Mouse (Mus musculus): ENCODE measurements at regions not wholly inside any gene's neighbourhood (a gene's known extent, or its start where the extent isn't known, plus 50 kb on each side); places are given as distances from the start of the nearest gene placed in this dataset.

DNA sequence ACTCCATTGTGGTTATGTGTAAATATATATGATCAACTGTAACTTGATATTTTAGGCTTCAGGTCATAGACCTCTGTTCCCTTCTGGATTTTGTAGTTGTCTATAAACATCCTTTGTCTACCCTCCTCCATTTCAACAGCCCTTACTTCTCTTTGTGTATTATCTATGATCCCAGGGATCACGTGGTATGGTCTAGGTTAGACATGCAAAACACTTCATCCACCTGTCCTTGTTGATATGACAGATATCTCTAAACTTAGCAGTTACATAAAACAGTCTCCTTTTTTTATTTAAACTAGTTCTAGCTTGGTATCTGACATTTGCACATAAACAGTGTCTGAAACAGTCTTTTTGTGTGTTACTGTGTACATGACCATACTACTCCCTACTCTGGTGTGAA lies 107.6 kb upstream of the Klf7 start:
- Histone ChIP-seq H3K9ac (ENCODE audit: low read depth, poor library complexity, severe bottlenecking) (no peak overlapping the region), H3K27ac (ENCODE audit: insufficient read depth, low read length) (no peak overlapping the region), H3K9me3 (replicated peaks; ENCODE audit: control insufficient read depth, insufficient read depth, low read length, poor library complexity, severe bottlenecking) (no peaks in the 10 kb centered on the region), H3K4me3 (ENCODE audit: low read depth, low read length) (no peak overlapping the region), H3K27me3 (ENCODE audit: control insufficient read depth, insufficient read depth, low read length, poor library complexity, severe bottlenecking) (no peaks in the 10 kb centered on the region), H3K4me1 (ENCODE audit: control insufficient read depth, insufficient read depth, low read length) (no peaks in the 10 kb centered on the region), H3K36me3 (ENCODE audit: control insufficient read depth, insufficient read depth, low read length, poor library complexity, severe bottlenecking) (no peaks in the 10 kb centered on the region)
- TF ChIP-seq POLR2A (IDR thresholded peaks at IDR 0.05; ENCODE audit: insufficient read depth, low read length), result no peak
- no peak for TF ChIP-seq CTCF (IDR thresholded peaks at IDR 0.05; ENCODE audit: low read depth, low read length)
- no peak for TF ChIP-seq EP300 (IDR thresholded peaks at IDR 0.05; ENCODE audit: insufficient read depth, low read depth, low read length)

DNA sequence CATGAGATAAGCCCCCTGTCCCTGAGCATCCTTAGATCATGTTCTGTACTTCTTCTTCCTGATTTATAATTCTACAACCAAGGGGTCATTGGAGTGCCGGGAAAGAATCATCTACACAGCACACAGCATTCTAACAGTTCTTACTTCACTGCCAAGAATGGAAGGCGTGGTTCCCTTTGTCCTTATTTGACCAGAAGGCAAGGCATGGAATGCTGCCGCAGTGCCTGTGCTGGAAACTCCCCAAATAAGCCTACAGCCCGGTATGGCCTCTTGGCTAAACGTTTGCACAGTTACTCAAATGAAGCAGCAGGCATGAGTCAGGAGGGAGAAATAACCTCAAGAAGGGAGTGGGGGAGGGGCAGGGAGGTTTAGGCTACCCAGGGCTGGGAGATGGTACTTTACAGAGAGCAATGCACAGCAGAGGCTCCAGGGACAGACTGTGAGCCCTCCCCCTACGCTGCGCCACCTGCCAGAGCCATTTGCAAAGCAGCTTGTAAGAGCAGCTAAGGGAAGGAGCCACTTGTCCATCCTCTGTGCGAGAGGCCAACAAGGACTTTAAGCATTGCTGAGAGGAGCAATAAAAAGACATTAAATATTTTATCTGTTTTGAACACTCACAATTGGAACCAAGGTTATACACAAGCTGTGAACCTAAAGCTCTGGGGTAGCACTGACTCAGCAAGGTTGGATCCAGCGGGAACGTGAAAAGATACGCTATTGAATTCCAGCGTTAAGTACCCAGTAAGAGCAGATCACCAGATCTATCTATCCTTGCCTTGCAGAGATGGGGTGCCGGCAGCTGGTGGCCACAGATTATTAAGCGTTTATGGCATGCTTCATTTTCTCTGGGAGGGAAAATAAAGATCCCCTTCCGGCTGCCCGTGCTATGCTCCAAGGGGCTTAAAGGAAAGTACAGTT lies 104.2 kb upstream of the Klf7 start:
- Histone ChIP-seq H3K4me3 (ENCODE audit: low read depth, low read length) (peak overlapping the region; percentile 35; the same call in 1 of the 2 replicates), H3K4me1 (ENCODE audit: control insufficient read depth, insufficient read depth, low read length) (peaks cover 4% of the 10 kb centered on the region), H3K9me3 (replicated peaks; ENCODE audit: control insufficient read depth, insufficient read depth, low read length, poor library complexity, severe bottlenecking) (no peaks in the 10 kb centered on the region), H3K27ac (ENCODE audit: insufficient read depth, low read length) (peak overlapping the region; percentile 73), H3K9ac (ENCODE audit: low read depth, poor library complexity, severe bottlenecking) (peak overlapping the region; percentile 32), H3K27me3 (ENCODE audit: control insufficient read depth, insufficient read depth, low read length, poor library complexity, severe bottlenecking) (no peaks in the 10 kb centered on the region), H3K36me3 (ENCODE audit: control insufficient read depth, insufficient read depth, low read length, poor library complexity, severe bottlenecking) (no peaks in the 10 kb centered on the region)
- TF ChIP-seq EP300 (IDR thresholded peaks at IDR 0.05; ENCODE audit: insufficient read depth, low read depth, low read length), result peak; percentile 91
- no peak for TF ChIP-seq CTCF (IDR thresholded peaks at IDR 0.05; ENCODE audit: low read depth, low read length)
- no peak for TF ChIP-seq POLR2A (IDR thresholded peaks at IDR 0.05; ENCODE audit: insufficient read depth, low read length)

DNA sequence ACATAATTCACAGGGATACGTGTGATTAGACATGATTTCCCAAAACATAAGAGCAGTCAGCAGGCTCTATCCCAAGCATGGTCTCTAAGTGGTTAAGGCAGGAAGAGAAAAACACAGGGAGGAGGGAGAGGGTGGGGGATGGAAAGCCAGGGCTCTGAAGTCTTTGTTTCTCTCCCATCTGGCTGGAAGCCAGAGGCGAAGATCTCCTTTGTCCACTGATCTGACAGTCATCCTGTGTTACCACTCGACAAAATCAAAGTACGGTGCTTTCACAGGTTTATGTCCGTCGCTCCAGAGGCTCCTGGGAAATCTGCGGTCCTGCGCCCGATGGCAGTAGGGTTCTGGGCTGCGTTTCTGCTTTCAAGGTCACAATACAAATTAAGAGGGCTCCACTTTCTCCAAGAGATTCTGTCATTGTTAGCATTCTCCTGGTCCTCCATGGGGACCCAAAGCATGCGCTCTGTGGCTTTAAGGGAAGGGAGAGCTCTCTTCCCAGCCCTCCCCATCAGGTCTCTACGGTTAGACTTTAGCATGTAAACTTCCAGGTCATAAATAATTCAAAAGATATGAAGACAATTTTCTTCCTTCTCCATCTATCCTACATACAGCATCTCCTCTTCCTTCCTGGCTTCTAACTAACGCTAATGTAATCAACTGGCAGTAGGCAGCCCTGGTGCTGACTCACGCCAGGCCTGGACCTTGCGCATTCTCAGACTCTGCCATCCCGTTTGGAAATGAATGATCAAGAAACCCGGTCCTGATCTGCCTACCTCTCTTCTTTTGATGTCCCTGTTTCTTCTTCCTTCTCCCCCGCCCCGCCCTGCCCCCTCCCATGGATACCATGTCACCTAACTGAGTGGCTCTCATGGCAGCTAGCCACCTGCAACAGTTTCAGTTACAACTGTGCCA lies 102.0 kb upstream of the Klf7 start:
- TF ChIP-seq POLR2A (IDR thresholded peaks at IDR 0.05; ENCODE audit: insufficient read depth, low read length) (no peak), EP300 (IDR thresholded peaks at IDR 0.05; ENCODE audit: insufficient read depth, low read depth, low read length) (no peak), CTCF (IDR thresholded peaks at IDR 0.05; ENCODE audit: low read depth, low read length) (no peak)
- H3K27ac ChIP-seq (ENCODE audit: insufficient read depth, low read length), result no peak overlapping the region
- H3K9me3 ChIP-seq (replicated peaks; ENCODE audit: control insufficient read depth, insufficient read depth, low read length, poor library complexity, severe bottlenecking), result no peaks in the 10 kb centered on the region
- H3K9ac ChIP-seq (ENCODE audit: low read depth, poor library complexity, severe bottlenecking), result no peak overlapping the region
- H3K4me3 ChIP-seq (ENCODE audit: low read depth, low read length), result no peak overlapping the region
- H3K4me1 ChIP-seq (ENCODE audit: control insufficient read depth, insufficient read depth, low read length), result peaks cover 4% of the 10 kb centered on the region
- H3K36me3 ChIP-seq (ENCODE audit: control insufficient read depth, insufficient read depth, low read length, poor library complexity, severe bottlenecking), result no peaks in the 10 kb centered on the region
- no peaks in the 10 kb centered on the region; the same call in 1 of the 2 replicates for H3K27me3 ChIP-seq (ENCODE audit: control insufficient read depth, insufficient read depth, low read length, poor library complexity, severe bottlenecking)

DNA sequence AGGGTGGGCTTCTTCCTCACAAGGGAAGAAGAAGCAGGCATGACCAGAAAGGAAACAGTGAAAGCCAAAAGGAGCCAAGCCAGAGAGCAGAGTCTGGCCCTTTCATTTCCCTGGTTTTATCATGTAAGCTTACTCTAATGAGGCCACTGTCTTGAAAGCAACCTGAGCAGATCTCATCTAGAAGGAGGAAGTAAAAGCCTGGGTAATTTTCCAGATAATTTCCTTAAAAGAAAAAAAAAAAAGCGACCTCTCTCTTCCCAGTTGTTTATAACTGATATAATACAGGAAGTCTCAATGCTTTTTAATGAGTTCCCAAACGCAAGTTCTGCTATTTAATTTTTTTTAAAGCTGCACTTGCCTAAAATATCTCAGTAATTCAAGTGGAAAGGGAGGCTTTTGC lies 100.4 kb upstream of the Klf7 start:
- Histone ChIP-seq H3K9ac (ENCODE audit: low read depth, poor library complexity, severe bottlenecking) (no peak overlapping the region), H3K9me3 (replicated peaks; ENCODE audit: control insufficient read depth, insufficient read depth, low read length, poor library complexity, severe bottlenecking) (no peaks in the 10 kb centered on the region), H3K27me3 (ENCODE audit: control insufficient read depth, insufficient read depth, low read length, poor library complexity, severe bottlenecking) (no peaks in the 10 kb centered on the region; the same call in 1 of the 2 replicates), H3K4me3 (ENCODE audit: low read depth, low read length) (no peak overlapping the region), H3K4me1 (ENCODE audit: control insufficient read depth, insufficient read depth, low read length) (peaks cover 4% of the 10 kb centered on the region), H3K27ac (ENCODE audit: insufficient read depth, low read length) (no peak overlapping the region), H3K36me3 (ENCODE audit: control insufficient read depth, insufficient read depth, low read length, poor library complexity, severe bottlenecking) (no peaks in the 10 kb centered on the region)
- TF ChIP-seq CTCF (IDR thresholded peaks at IDR 0.05; ENCODE audit: low read depth, low read length) (no peak), POLR2A (IDR thresholded peaks at IDR 0.05; ENCODE audit: insufficient read depth, low read length) (no peak), EP300 (IDR thresholded peaks at IDR 0.05; ENCODE audit: insufficient read depth, low read depth, low read length) (no peak)

DNA sequence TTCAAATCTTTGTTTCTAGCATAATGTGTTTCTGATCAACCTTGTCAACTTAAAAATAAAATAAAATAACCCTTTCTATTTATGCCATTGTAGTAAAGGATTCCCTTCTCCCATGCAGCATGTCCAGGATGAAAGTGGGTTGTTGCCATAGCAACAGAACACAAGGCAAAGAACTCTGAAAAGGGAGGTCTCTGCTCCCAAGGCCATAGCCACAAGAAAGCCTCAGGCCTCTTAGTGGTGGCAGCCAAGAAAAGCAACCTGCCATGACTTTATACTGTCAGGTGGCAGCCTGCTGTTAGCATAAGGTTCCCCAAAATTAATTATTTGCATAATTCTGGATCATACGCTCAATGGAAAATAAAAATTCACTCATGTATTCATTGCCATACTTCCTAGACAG lies 98.4 kb upstream of the Klf7 start:
- TF ChIP-seq POLR2A (IDR thresholded peaks at IDR 0.05; ENCODE audit: insufficient read depth, low read length), result no peak
- no peak for TF ChIP-seq CTCF (IDR thresholded peaks at IDR 0.05; ENCODE audit: low read depth, low read length)
- no peak for TF ChIP-seq EP300 (IDR thresholded peaks at IDR 0.05; ENCODE audit: insufficient read depth, low read depth, low read length)
- Histone ChIP-seq H3K27ac (ENCODE audit: insufficient read depth, low read length) (no peak overlapping the region), H3K9me3 (replicated peaks; ENCODE audit: control insufficient read depth, insufficient read depth, low read length, poor library complexity, severe bottlenecking) (no peaks in the 10 kb centered on the region), H3K9ac (ENCODE audit: low read depth, poor library complexity, severe bottlenecking) (no peak overlapping the region), H3K36me3 (ENCODE audit: control insufficient read depth, insufficient read depth, low read length, poor library complexity, severe bottlenecking) (no peaks in the 10 kb centered on the region), H3K4me1 (ENCODE audit: control insufficient read depth, insufficient read depth, low read length) (peaks cover 4% of the 10 kb centered on the region), H3K27me3 (ENCODE audit: control insufficient read depth, insufficient read depth, low read length, poor library complexity, severe bottlenecking) (no peaks in the 10 kb centered on the region; the same call in 1 of the 2 replicates), H3K4me3 (ENCODE audit: low read depth, low read length) (no peak overlapping the region)

Data from ES-Bruce4 (cell line).